Mouse (Mus musculus) midbrain, embryonic 14.5 days (tissue): ENCODE measurements around the gene Lif. TPM values are rescaled to one million over a fixed set of nuclear protein-coding genes. Genes with fewer than 3 reads are reported as not detected.

Source experiments
- ATAC-seq: fragments of 200-750 bp; cut with Nextera tagmentation; 2 replicates; pipeline ENCODE4 v1.8.0; 2017; ENCODE audit warnings: moderate number of reproducible peaks, moderate library complexity; ENCODE audit not compliant: low FRiP score, low TSS enrichment
- DNase-seq: peaks from one replicate; pipeline ENCODE4 v3.0.0-alpha.2; 2015
- H3K27ac ChIP-seq: fragments of 300-500 bp; sonication (generic); replicated peaks from 2 replicates; pipeline ENCODE4 v1.5.1; 2014; ENCODE audit warnings: mild to moderate bottlenecking, low read depth, low read length, moderate library complexity
- H3K27me3 ChIP-seq: fragments of 300-500 bp; sonication (generic); 2 replicates; pipeline ENCODE4 v1.6.1; 2014; ENCODE audit warnings: low read length, control low read depth, mixed read lengths; ENCODE audit not compliant: control insufficient read depth, insufficient read depth
- H3K36me3 ChIP-seq: fragments of 300-500 bp; sonication (generic); 2 replicates; pipeline ENCODE4 v1.6.1; 2014; ENCODE audit warnings: low read length, control low read depth; ENCODE audit not compliant: control insufficient read depth, insufficient read depth
- H3K4me1 ChIP-seq: fragments of 300-500 bp; sonication (generic); 2 replicates; pipeline ENCODE4 v1.6.1; 2014; ENCODE audit warnings: mild to moderate bottlenecking, antibody characterized with exemption, low read length, control low read depth; ENCODE audit not compliant: control insufficient read depth, insufficient read depth
- H3K4me2 ChIP-seq: fragments of 300-500 bp; sonication (generic); 2 replicates; pipeline ENCODE4 v1.6.1; 2014; ENCODE audit warnings: mild to moderate bottlenecking, low read length, moderate library complexity
- H3K4me3 ChIP-seq: fragments of 300-500 bp; sonication (generic); replicated peaks from 2 replicates; pipeline ENCODE4 v1.5.1; 2014; ENCODE audit warnings: low read depth, low read length
- H3K9ac ChIP-seq: fragments of 300-500 bp; sonication (generic); replicated peaks from 2 replicates; pipeline ENCODE4 v1.6.1; 2014; ENCODE audit warnings: mild to moderate bottlenecking, low read length, moderate library complexity
- H3K9me3 ChIP-seq: fragments of 300-500 bp; sonication (generic); 2 replicates; pipeline ENCODE4 v1.6.1; 2016; ENCODE audit warnings: low read length, control low read depth, mixed read lengths; ENCODE audit not compliant: control insufficient read depth
- WGBS: fragments of 180-500 bp; shearing (Covaris S2); extraction: QIAGEN DNeasy Blood & Tissue Kit; methylation state at CpG from one replicate; pipeline ENCODE4 v1.1.7; 2014; 5-methylcytosine and 5-hydroxymethylcytosine counted together
- polyA plus RNA-seq: library from polyadenylated mRNA; unstranded; fragments of >200 nt; fragmentation: Nextera tagmentation; extraction: Ambion mirVana; gene quantifications from 2 replicates; pipeline ENCODE4 v1.2.1, GENCODE M21; 2014

Gene Lif
- polyA plus RNA-seq, 1 experiment from 2014 or later, result not detected

GRCm38 (mm10) chr11:4217914-4218629, 39.3 kb upstream of the Lif start, which contains the start of gene Castor1:
Castor1 (plus strand) TSS chr11:4218225.
- no peak within 1 kb of the TSS for H3K27ac ChIP-seq
- 2% methylated on average over 56 of the region's 56 CpGs for whole genome bisulfite sequencing

GRCm38 (mm10) chr11:4218637-4219036, 38.7 kb upstream of the Lif start:
- H3K36me3 ChIP-seq, result peaks cover 18% of the 10 kb centered on the region
- 5% methylated on average over 6 of the region's 6 CpGs for WGBS
- peak overlapping the region; percentile 37; the same call in 1 of the 2 replicates for H3K9ac ChIP-seq
- H3K4me2 ChIP-seq, result peak overlapping the region; percentile 64
- peaks cover 8% of the 10 kb centered on the region; the same call in 1 of the 2 replicates for H3K4me1 ChIP-seq
- H3K4me3 ChIP-seq, result peak overlapping the region; percentile 34
- DNase-seq (no peak), ATAC-seq (no peak)
- H3K27me3 ChIP-seq, result peaks cover 18% of the 10 kb centered on the region
- H3K27ac ChIP-seq, result no peak overlapping the region
- H3K9me3 ChIP-seq, result peaks cover 5% of the 10 kb centered on the region; the same call in 1 of the 2 replicates

More at GRCm38 (mm10) chr11:4217914-4218629, 39.3 kb upstream of the Lif start, which contains the start of gene Castor1:
- Histone ChIP-seq H3K9me3 (peaks cover 5% of the 10 kb centered on the region; the same call in 1 of the 2 replicates), H3K36me3 (peaks cover 24% of the 10 kb centered on the region), H3K4me3 (peak within 1 kb of the TSS; percentile 34), H3K27me3 (peaks cover 18% of the 10 kb centered on the region), H3K4me2 (peak within 1 kb of the TSS; percentile 64), H3K9ac (peak within 1 kb of the TSS; percentile 37; the same call in 1 of the 2 replicates), H3K4me1 (peaks cover 8% of the 10 kb centered on the region; the same call in 1 of the 2 replicates)
- ATAC-seq (peak; percentile 73), DNase-seq (peak; percentile 73)

GRCm38 (mm10) chr11:4219317-4219751, 38.0 kb upstream of the Lif start:
- H3K9ac ChIP-seq, result no peak overlapping the region
- H3K36me3 ChIP-seq, result peaks cover 11% of the 10 kb centered on the region
- WGBS, result 5% methylated on average over 2 of the region's 2 CpGs
- H3K4me2 ChIP-seq, result no peak overlapping the region
- ATAC-seq, result no peak
- no peak overlapping the region for H3K4me3 ChIP-seq
- DNase-seq, result peak; percentile 81
- H3K4me1 ChIP-seq, result peaks cover 8% of the 10 kb centered on the region; the same call in 1 of the 2 replicates
- no peak overlapping the region for H3K27ac ChIP-seq
- peaks cover 18% of the 10 kb centered on the region for H3K27me3 ChIP-seq
- H3K9me3 ChIP-seq, result peaks cover 5% of the 10 kb centered on the region; the same call in 1 of the 2 replicates

DNA sequence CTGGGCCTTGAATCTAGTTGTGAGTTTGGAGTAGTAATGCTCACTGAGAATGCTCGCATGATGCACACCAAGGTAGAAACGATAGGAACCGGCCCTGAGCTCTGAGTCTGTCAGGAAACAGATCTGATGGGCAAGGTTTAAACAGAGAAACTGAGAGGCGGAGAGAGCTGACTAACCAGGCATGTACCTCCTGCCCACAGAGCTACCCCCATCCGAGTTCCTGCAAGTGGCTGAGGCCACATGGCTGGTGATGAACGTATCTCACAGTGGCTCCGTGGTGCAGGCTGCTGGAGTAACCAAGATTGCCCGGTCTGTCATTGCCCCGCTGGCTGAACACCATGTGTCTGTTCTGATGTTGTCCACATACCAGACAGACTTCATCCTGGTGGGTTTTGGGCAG, 37.4 kb upstream of the Lif start:
- H3K4me2 ChIP-seq, result no peak overlapping the region
- no peak overlapping the region for H3K9ac ChIP-seq
- H3K9me3 ChIP-seq, result peaks cover 5% of the 10 kb centered on the region; the same call in 1 of the 2 replicates
- peaks cover 8% of the 10 kb centered on the region; the same call in 1 of the 2 replicates for H3K4me1 ChIP-seq
- H3K27ac ChIP-seq, result no peak overlapping the region
- DNase-seq, result no peak
- ATAC-seq, result no peak
- WGBS, result 63% methylated on average over 9 of the region's 9 CpGs
- peaks cover 18% of the 10 kb centered on the region for H3K27me3 ChIP-seq
- H3K4me3 ChIP-seq, result no peak overlapping the region
- peaks cover 6% of the 10 kb centered on the region for H3K36me3 ChIP-seq

DNA sequence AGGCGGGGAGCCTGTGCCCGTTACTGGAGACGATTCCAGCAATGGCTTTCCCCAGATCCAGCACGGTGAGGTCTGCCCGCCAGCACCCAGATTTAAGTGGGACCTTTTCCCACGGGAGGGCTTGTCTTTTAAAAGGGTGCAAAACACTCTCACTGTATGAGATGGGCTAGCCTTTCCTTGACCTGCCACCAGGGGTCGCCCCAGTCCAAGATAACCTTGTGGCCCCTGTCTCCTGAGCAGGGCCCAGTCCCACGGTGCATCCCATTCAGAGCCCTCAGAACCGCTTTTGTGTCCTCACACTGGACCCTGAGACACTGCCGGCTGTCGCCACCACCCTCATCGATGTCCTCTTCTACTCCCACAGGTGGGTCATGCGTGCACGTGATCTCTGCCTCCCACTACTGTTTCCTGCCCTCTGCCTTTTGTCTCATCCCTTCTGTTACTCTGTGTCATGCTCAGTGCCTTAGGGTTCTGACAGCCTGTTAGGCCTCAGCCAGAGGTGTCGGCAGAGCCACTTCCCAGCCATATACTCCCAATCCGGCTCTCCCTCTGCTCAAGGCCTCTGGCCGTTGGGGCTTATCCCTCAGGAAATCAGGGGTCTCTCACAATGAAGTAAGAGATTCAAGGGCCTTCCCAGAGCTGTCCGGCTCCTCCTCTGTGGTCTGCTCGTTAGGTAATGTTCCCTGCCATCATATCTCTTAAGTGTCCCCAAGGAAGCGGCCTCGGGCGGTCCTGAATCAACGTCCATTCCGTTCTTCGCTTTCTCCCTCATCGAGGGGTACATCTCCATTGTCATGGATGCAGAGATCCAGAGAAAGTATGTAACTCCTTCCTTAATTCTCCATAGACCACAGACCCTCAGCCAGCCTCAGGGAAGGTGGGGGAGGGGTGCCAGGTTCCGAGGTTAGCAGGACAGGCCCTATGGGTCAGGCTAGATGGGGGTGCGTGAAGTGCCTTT, 36.6 kb upstream of the Lif start:
- Histone ChIP-seq H3K9ac (no peak overlapping the region), H3K4me1 (peaks cover 8% of the 10 kb centered on the region; the same call in 1 of the 2 replicates), H3K27ac (no peak overlapping the region), H3K36me3 (no peaks in the 10 kb centered on the region), H3K9me3 (peaks cover 5% of the 10 kb centered on the region; the same call in 1 of the 2 replicates), H3K4me2 (no peak overlapping the region), H3K27me3 (peaks cover 18% of the 10 kb centered on the region), H3K4me3 (no peak overlapping the region)
- WGBS, result 46% methylated on average over 28 of the region's 28 CpGs
- no peak for ATAC-seq
- peak; percentile 70 for DNase-seq

GRCm38 (mm10) chr11:4222046-4222950, 35.1 kb upstream of the Lif start:
- WGBS, result 78% methylated on average over 17 of the region's 17 CpGs
- no peak for ATAC-seq

DNA sequence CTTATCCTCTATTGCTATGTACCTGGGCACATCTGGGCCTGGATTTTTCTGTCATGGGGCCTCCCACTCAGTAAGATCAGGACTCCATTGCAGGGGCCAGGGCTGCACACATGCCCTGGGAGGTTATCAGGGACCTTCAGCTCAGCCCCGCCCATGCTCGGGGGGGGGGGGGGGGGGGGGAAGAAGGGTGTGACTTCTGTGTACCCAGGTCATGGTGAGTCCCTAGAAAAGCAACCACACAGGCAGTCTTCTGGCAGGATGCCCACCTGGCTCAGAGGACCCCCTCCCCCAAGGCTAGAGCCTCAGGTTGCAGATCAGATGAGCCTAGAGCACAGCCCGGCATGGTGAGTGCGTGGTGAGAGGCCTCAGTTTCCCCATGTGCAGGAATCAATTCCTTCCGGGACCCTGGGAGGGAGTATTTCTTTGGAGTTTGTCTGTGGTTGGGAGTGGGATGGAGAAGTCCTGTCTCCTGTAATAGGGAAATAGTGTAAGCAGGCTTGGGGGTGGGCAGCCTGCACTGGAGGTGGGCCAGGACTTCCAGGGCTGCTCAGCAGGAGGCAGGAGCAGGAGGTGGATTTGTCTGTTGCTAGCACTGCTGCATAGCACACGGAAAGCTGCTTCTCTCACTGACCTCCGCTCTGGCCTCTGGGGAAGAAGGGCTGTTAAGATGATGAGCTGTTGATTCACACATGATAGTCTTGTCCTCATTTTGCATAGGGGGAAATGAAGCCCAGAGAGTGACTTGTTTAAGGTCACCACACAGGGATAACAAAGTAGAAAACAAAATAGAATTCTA, 33.8 kb upstream of the Lif start:
- Histone ChIP-seq H3K4me3 (no peak overlapping the region), H3K4me2 (no peak overlapping the region), H3K36me3 (no peaks in the 10 kb centered on the region), H3K9me3 (no peaks in the 10 kb centered on the region), H3K27me3 (peaks cover 4% of the 10 kb centered on the region; the same call in 1 of the 2 replicates), H3K4me1 (no peaks in the 10 kb centered on the region), H3K9ac (no peak overlapping the region), H3K27ac (no peak overlapping the region)
- DNase-seq (no peak), ATAC-seq (no peak; the same call in 1 of the 2 replicates)
- 40% methylated on average over 5 of the region's 7 CpGs for WGBS

More at GRCm38 (mm10) chr11:4222046-4222950, 35.1 kb upstream of the Lif start:
- Histone ChIP-seq H3K9ac (no peak overlapping the region), H3K4me2 (no peak overlapping the region), H3K27ac (no peak overlapping the region), H3K27me3 (peaks cover 17% of the 10 kb centered on the region), H3K4me1 (peaks cover 8% of the 10 kb centered on the region; the same call in 1 of the 2 replicates), H3K4me3 (no peak overlapping the region), H3K36me3 (no peaks in the 10 kb centered on the region), H3K9me3 (peaks cover 5% of the 10 kb centered on the region; the same call in 1 of the 2 replicates)
- DNase-seq, result no peak
